Mouse (Mus musculus) liver, embryonic 14.5 days (tissue): ENCODE results near the gene Fbxo48. TPM values are rescaled to one million over a fixed set of nuclear protein-coding genes. Genes with fewer than 3 reads are reported as not detected.

Source experiments
- ATAC-seq: fragments of 200-750 bp; cut with Nextera tagmentation; 2 replicates; pipeline ENCODE4 v1.8.0; 2017; ENCODE audit warnings: moderate number of reproducible peaks, mild to moderate bottlenecking, moderate library complexity; ENCODE audit not compliant: insufficient read depth
- DNase-seq, 3 experiments: peaks; one replicate each; pipeline ENCODE4 v3.0.0-alpha.2; 2012 to 2013; ENCODE audit warnings: low read depth in 3 of 3, low spot score in 3 of 3
- H3K27ac ChIP-seq: fragments of 300-500 bp; sonication (generic); 2 replicates; pipeline ENCODE4 v1.5.1; 2014; ENCODE audit warnings: moderate library complexity, mild to moderate bottlenecking, control low read depth, inconsistent platforms
- H3K27me3 ChIP-seq: fragments of 300-500 bp; sonication (generic); 2 replicates; pipeline ENCODE4 v1.6.1; 2014; ENCODE audit warnings: mild to moderate bottlenecking, low read length, moderate library complexity; ENCODE audit not compliant: control insufficient read depth, insufficient read depth
- H3K36me3 ChIP-seq: fragments of 300-500 bp; sonication (generic); replicated peaks from 2 replicates; pipeline ENCODE4 v1.6.1; 2014; ENCODE audit warnings: low read depth; ENCODE audit not compliant: control insufficient read depth, insufficient read depth
- H3K4me1 ChIP-seq, 2 experiments: fragments of 200-500 bp in 1 of 2; fragments of 300-500 bp in 1 of 2; sonication (generic) in 1 of 2; replicated peaks; 2 replicates each; pipeline ENCODE4 v1.6.1; 2012 to 2014; ENCODE audit warnings: antibody characterized with exemption in 1 of 2, inconsistent platforms in 1 of 2, low read length in 1 of 2; ENCODE audit not compliant: control insufficient read depth in 2 of 2, insufficient read depth in 2 of 2
- H3K4me2 ChIP-seq: fragments of 300-500 bp; sonication (generic); 2 replicates; pipeline ENCODE4 v1.6.1; 2014; ENCODE audit warnings: low read depth, mild to moderate bottlenecking, control low read depth, moderate library complexity
- H3K4me3 ChIP-seq, 2 experiments: fragments of 200-500 bp in 1 of 2; fragments of 300-500 bp in 1 of 2; sonication (generic) in 1 of 2; 2 replicates each; pipeline ENCODE4 v1.5.1; 2012 to 2014; ENCODE audit warnings: low read depth in 2 of 2, low read length in 2 of 2, mild to moderate bottlenecking in 2 of 2, control low read depth in 1 of 2, inconsistent platforms in 1 of 2, moderate library complexity in 1 of 2; ENCODE audit not compliant: insufficient read depth in 1 of 2
- H3K9ac ChIP-seq: fragments of 300-500 bp; sonication (generic); replicated peaks from 2 replicates; pipeline ENCODE4 v1.6.1; 2014; ENCODE audit warnings: mild to moderate bottlenecking, control low read depth, moderate library complexity
- H3K9me3 ChIP-seq: fragments of 300-500 bp; sonication (generic); 2 replicates; pipeline ENCODE4 v1.6.1; 2016; ENCODE audit warnings: low read length, mixed read lengths; ENCODE audit not compliant: control insufficient read depth
- CTCF ChIP-seq: IDR thresholded peaks from 2 replicates; pipeline ENCODE4 v1.5.1; 2016; ENCODE audit warnings: antibody characterized with exemption, low read depth, control low read depth
- EP300 ChIP-seq: IDR thresholded peaks from 2 replicates; pipeline ENCODE4 v1.6.1; 2016; ENCODE audit warnings: antibody characterized with exemption, low read depth
- WGBS: fragments of 180-500 bp; shearing (Covaris S2); extraction: QIAGEN DNeasy Blood & Tissue Kit; methylation state at CpG from one replicate; pipeline ENCODE4 v1.1.7; 2014; ENCODE audit not compliant: insufficient replicate concordance; 5-methylcytosine and 5-hydroxymethylcytosine counted together
- polyA plus RNA-seq, 2 experiments: library from polyadenylated mRNA; depleted of rRNA in 1 of 2; stranded (reverse) in 1 of 2; unstranded in 1 of 2; fragments of >200 nt; fragmentation: Nextera tagmentation in 1 of 2; extraction: Ambion mirVana in 1 of 2; gene quantifications; 2 replicates each; pipeline versions ENCODE4 v1.2.1 to v1.2.3; 2012 to 2014

Fbxo48 gene
- polyA plus RNA-seq, 2 experiments, result 1.9 to 3.5 TPM

DNA sequence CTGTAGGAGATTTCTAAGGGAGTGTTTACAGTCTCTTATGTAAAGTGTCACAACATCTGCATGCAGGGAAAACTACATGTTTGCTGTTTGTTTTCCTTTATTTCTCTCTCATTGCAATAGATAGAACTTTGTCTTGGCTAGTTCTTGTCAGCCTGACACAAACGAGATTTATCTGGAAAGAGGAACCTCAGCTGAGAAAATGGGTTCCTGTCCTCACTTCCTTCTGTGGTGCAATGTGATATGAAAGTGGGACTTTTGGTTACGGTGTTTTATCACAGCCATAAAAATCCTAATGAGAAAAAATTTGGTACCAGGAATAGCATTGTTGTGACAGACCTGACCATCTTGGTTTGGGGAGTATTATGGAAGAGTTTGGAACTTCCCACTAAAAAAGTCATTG lies 18.5 kb downstream of the Fbxo48 start:
- Histone ChIP-seq H3K27ac (no peak overlapping the region), H3K36me3 (no peaks in the 10 kb centered on the region), H3K4me2 (no peak overlapping the region), H3K4me3 (no peak overlapping the region), H3K9ac (no peak overlapping the region), H3K27me3 (no peaks in the 10 kb centered on the region), H3K9me3 (no peaks in the 10 kb centered on the region), H3K4me1 (peaks cover 0 to 3% of the 10 kb centered on the region in 2 experiments; a peak in 2 of 4 replicates)
- no peak for DNase-seq
- ATAC-seq, result no peak
- no peak for TF ChIP-seq CTCF
- no peak for TF ChIP-seq EP300
- 14% methylated on average over 2 of the region's 2 CpGs for WGBS

DNA sequence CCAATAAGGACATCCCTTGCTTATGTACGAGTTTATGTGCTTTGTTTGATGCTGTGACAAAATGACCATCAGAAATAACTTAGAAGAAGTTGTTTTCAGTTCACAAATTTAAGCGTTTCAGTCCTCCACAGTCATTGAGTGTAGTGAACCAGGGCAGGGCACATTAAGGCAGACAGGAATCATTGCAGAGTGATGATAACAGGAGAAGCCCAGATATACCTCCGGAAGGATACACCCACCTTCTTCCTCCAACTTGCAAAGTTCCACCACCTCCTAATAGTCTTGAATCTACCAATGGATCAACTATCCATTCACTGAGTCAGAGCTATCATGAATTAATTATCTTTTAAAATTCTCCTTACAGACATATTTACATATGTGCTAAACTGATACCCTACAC lies 20.9 kb downstream of the Fbxo48 start:
- no peak overlapping the region for H3K9ac ChIP-seq

GRCm38 (mm10) chr11:16973086-16973485 lies 21.9 kb downstream of the Fbxo48 start:
- WGBS, result 59% methylated on average over 1 of the region's 1 CpGs
- no peak overlapping the region for H3K4me3 ChIP-seq
- no peak overlapping the region for H3K4me2 ChIP-seq
- no peak for TF ChIP-seq CTCF
- no peak for TF ChIP-seq EP300
- no peak for ATAC-seq
- H3K27ac ChIP-seq, result no peak overlapping the region
- no peak for DNase-seq
- H3K9ac ChIP-seq, result no peak overlapping the region
- peaks cover 13 to 18% of the 10 kb centered on the region in 2 experiments for H3K4me1 ChIP-seq
- no peaks in the 10 kb centered on the region for H3K36me3 ChIP-seq
- H3K9me3 ChIP-seq, result no peaks in the 10 kb centered on the region
- H3K27me3 ChIP-seq, result no peaks in the 10 kb centered on the region

More for the DNA sequence above, 20.9 kb downstream of the Fbxo48 start:
- ATAC-seq (no peak), DNase-seq (no peak)
- Histone ChIP-seq H3K27ac (no peak overlapping the region), H3K4me3 (no peak overlapping the region), H3K4me2 (no peak overlapping the region), H3K27me3 (no peaks in the 10 kb centered on the region), H3K36me3 (no peaks in the 10 kb centered on the region), H3K9me3 (no peaks in the 10 kb centered on the region), H3K4me1 (peaks cover 4 to 9% of the 10 kb centered on the region in 2 experiments; a peak in 3 of 4 replicates)
- 20% methylated on average over 3 of the region's 3 CpGs for WGBS
- TF ChIP-seq CTCF (no peak), EP300 (no peak)

DNA sequence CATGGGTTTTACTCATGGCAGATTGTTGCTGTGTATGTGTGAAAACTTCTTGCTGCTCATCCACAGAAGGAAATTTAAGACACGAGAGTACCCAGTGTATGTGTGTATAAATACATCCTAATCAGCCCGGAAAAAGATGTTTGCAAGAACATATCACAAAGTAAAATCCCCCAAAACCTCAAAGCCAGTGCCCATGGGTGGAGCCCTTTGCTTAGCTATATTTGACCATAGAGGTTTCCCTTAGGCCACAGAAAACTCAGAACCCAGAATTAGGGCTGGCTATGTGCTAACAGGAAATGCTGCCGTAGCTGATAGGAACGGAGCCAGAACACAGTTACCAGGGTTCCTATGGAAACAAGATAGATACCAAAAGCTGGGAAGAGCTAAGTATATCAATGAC lies 25.8 kb downstream of the Fbxo48 start:
- Histone ChIP-seq H3K4me1 (peaks cover 13 to 19% of the 10 kb centered on the region in 2 experiments), H3K27me3 (no peaks in the 10 kb centered on the region), H3K9ac (no peak overlapping the region), H3K36me3 (no peaks in the 10 kb centered on the region), H3K4me2 (no peak overlapping the region), H3K4me3 (no peak overlapping the region), H3K27ac (no peak overlapping the region), H3K9me3 (no peaks in the 10 kb centered on the region)
- DNase-seq (peak in 1 of 3 experiments; percentile 22), ATAC-seq (peak; percentile 78)
- WGBS, result 9% methylated on average over 4 of the region's 4 CpGs
- TF ChIP-seq CTCF (no peak), EP300 (0 out of 2 replicates have a peak, but pooled peaks have one; percentile 25)

DNA sequence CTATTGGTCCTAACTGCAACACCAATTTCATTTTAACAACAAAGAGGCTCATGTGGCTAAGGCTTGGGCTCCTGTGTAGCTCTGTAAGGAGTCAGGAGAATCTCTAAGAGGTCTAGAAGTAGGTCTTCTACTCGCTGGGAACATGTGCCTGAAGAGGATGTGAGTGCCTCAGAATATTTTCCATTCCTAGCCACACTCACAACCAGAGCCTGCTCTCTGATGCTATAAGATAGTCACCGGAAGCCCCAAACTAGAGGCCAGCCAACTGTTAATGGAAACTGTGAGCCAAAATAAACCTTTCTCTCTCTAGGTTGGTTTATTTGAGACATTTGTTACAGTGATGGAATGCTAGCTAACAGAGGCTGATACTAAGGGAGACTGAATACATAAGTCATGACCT lies 26.4 kb downstream of the Fbxo48 start:
- H3K4me2 ChIP-seq, result no peak overlapping the region
- no peak for TF ChIP-seq EP300
- no peak for TF ChIP-seq CTCF
- DNase-seq, result no peak
- H3K27me3 ChIP-seq, result no peaks in the 10 kb centered on the region
- no peaks in the 10 kb centered on the region for H3K9me3 ChIP-seq
- no peak overlapping the region for H3K4me3 ChIP-seq
- no peak overlapping the region for H3K27ac ChIP-seq
- no peak for ATAC-seq
- peaks cover 13 to 18% of the 10 kb centered on the region in 2 experiments for H3K4me1 ChIP-seq
- H3K9ac ChIP-seq, result no peak overlapping the region
- WGBS, result 22% methylated on average over 2 of the region's 2 CpGs
- no peaks in the 10 kb centered on the region for H3K36me3 ChIP-seq
